Mouse (Mus musculus) liver, embryonic 14.5 days (tissue): ENCODE results near the gene Kirrel2. TPM values are rescaled to one million over a fixed set of nuclear protein-coding genes. Genes with fewer than 3 reads are reported as not detected.
A peak's percentile ranks its signal among the peaks of the same experiment; 100 is the strongest.
"Not testable (repeated sequence)": the region's sequence is repeated elsewhere in the genome, so short reads cannot be mapped to it uniquely, and the experiment has no call there.

ENCODE experiments used
- ATAC-seq: fragments of 200-750 bp; cut with Nextera tagmentation; 2 replicates; pipeline ENCODE4 v1.8.0; 2017; ENCODE audit warnings: moderate number of reproducible peaks, mild to moderate bottlenecking, moderate library complexity; ENCODE audit not compliant: insufficient read depth
- DNase-seq, 3 experiments: peaks; one replicate each; pipeline ENCODE4 v3.0.0-alpha.2; 2012 to 2013; ENCODE audit warnings: low read depth in 3 of 3, low spot score in 3 of 3
- H3K27ac ChIP-seq: fragments of 300-500 bp; sonication (generic); 2 replicates; pipeline ENCODE4 v1.5.1; 2014; ENCODE audit warnings: moderate library complexity, mild to moderate bottlenecking, control low read depth, inconsistent platforms
- H3K27me3 ChIP-seq: fragments of 300-500 bp; sonication (generic); 2 replicates; pipeline ENCODE4 v1.6.1; 2014; ENCODE audit warnings: mild to moderate bottlenecking, low read length, moderate library complexity; ENCODE audit not compliant: control insufficient read depth, insufficient read depth
- H3K36me3 ChIP-seq: fragments of 300-500 bp; sonication (generic); replicated peaks from 2 replicates; pipeline ENCODE4 v1.6.1; 2014; ENCODE audit warnings: low read depth; ENCODE audit not compliant: control insufficient read depth, insufficient read depth
- H3K4me1 ChIP-seq, 2 experiments: fragments of 200-500 bp in 1 of 2; fragments of 300-500 bp in 1 of 2; sonication (generic) in 1 of 2; replicated peaks; 2 replicates each; pipeline ENCODE4 v1.6.1; 2012 to 2014; ENCODE audit warnings: antibody characterized with exemption in 1 of 2, inconsistent platforms in 1 of 2, low read length in 1 of 2; ENCODE audit not compliant: control insufficient read depth in 2 of 2, insufficient read depth in 2 of 2
- H3K4me2 ChIP-seq: fragments of 300-500 bp; sonication (generic); 2 replicates; pipeline ENCODE4 v1.6.1; 2014; ENCODE audit warnings: low read depth, mild to moderate bottlenecking, control low read depth, moderate library complexity
- H3K4me3 ChIP-seq, 2 experiments: fragments of 200-500 bp in 1 of 2; fragments of 300-500 bp in 1 of 2; sonication (generic) in 1 of 2; 2 replicates each; pipeline ENCODE4 v1.5.1; 2012 to 2014; ENCODE audit warnings: low read depth in 2 of 2, low read length in 2 of 2, mild to moderate bottlenecking in 2 of 2, control low read depth in 1 of 2, inconsistent platforms in 1 of 2, moderate library complexity in 1 of 2; ENCODE audit not compliant: insufficient read depth in 1 of 2
- H3K9ac ChIP-seq: fragments of 300-500 bp; sonication (generic); replicated peaks from 2 replicates; pipeline ENCODE4 v1.6.1; 2014; ENCODE audit warnings: mild to moderate bottlenecking, control low read depth, moderate library complexity
- H3K9me3 ChIP-seq: fragments of 300-500 bp; sonication (generic); 2 replicates; pipeline ENCODE4 v1.6.1; 2016; ENCODE audit warnings: low read length, mixed read lengths; ENCODE audit not compliant: control insufficient read depth
- CTCF ChIP-seq: IDR thresholded peaks from 2 replicates; pipeline ENCODE4 v1.5.1; 2016; ENCODE audit warnings: antibody characterized with exemption, low read depth, control low read depth
- EP300 ChIP-seq: IDR thresholded peaks from 2 replicates; pipeline ENCODE4 v1.6.1; 2016; ENCODE audit warnings: antibody characterized with exemption, low read depth
- WGBS: fragments of 180-500 bp; shearing (Covaris S2); extraction: QIAGEN DNeasy Blood & Tissue Kit; methylation state at CpG from one replicate; pipeline ENCODE4 v1.1.7; 2014; ENCODE audit not compliant: insufficient replicate concordance; 5-methylcytosine and 5-hydroxymethylcytosine counted together
- polyA plus RNA-seq, 2 experiments: library from polyadenylated mRNA; depleted of rRNA in 1 of 2; stranded (reverse) in 1 of 2; unstranded in 1 of 2; fragments of >200 nt; fragmentation: Nextera tagmentation in 1 of 2; extraction: Ambion mirVana in 1 of 2; gene quantifications; 2 replicates each; pipeline versions ENCODE4 v1.2.1 to v1.2.3; 2012 to 2014

Gene Kirrel2
- polyA plus RNA-seq, 2 experiments: 0.10 to 0.18 TPM

DNA sequence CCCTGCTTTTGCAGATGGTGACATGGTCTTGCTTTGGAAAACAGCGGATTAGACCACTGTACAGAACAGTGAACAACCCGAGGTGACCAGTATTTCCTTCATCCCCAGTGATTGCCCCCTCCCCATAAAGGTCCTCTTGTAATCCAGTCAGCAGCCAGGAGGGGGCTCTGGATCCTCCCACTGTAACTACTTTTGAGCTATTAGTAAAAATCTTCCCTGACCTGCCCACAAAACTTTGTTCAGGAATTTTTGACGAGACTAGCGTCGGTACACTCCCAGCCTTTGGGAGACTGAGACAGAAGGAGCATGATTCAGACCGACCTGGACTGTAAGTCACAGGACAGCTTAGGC is 33.4 kb upstream of the Kirrel2 start:
- H3K4me1 ChIP-seq: no peaks in the 10 kb centered on the region
- DNase-seq (no peak), ATAC-seq (no peak)
- H3K4me3 ChIP-seq: no peak overlapping the region
- H3K27ac ChIP-seq: no peak overlapping the region
- no peak overlapping the region for H3K4me2 ChIP-seq
- WGBS: 25% methylated on average over 6 of the region's 6 CpGs
- no peaks in the 10 kb centered on the region for H3K27me3 ChIP-seq
- no peaks in the 10 kb centered on the region for H3K9me3 ChIP-seq
- no peaks in the 10 kb centered on the region for H3K36me3 ChIP-seq
- TF ChIP-seq CTCF: no peak
- TF ChIP-seq EP300: no peak
- no peak overlapping the region for H3K9ac ChIP-seq

DNA sequence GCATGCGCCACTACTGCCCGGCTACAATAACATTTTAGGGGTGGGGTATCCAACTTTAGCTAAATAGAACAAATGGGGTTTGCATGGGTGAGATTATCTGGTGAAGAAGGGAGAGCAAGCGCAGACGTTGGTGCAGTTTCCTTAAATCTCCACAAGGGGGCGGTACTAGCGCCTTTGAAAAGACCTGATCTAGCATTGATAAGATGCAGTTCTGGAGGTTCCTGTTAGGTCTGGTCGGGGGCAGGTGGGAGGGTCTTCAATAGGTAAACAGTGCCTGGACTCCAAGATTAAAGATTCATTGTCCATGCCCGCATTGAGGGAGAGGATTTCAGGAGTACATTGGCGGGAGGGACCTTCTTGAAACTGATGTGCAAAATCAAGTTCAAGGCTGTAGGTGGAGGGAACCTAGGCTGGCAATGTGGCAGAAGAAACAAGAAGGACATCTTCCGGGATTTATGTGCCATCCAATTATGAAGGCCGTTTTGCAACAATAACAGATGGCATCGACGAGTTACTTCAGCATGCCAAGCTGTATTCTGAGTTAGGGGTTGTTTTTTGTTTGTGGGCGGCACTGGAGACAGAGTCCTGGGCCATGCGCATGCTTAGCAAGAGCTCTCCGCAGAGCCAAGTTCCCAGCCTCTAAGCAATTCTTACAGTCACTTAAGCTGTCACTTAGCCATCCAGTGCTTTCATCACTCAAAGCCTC is 32.9 kb upstream of the Kirrel2 start:
- ATAC-seq (no peak), DNase-seq (peak in 2 of 3 experiments; percentile 20 to 26)
- no peak overlapping the region for H3K27ac ChIP-seq
- TF ChIP-seq EP300 (no peak), CTCF (peak; percentile 82)
- no peaks in the 10 kb centered on the region for H3K4me1 ChIP-seq
- no peak overlapping the region for H3K4me3 ChIP-seq
- H3K36me3 ChIP-seq: no peaks in the 10 kb centered on the region
- H3K9ac ChIP-seq: no peak overlapping the region
- H3K4me2 ChIP-seq: no peak overlapping the region
- H3K27me3 ChIP-seq: no peaks in the 10 kb centered on the region
- H3K9me3 ChIP-seq: no peaks in the 10 kb centered on the region
- WGBS: 27% methylated on average over 16 of the region's 16 CpGs

DNA sequence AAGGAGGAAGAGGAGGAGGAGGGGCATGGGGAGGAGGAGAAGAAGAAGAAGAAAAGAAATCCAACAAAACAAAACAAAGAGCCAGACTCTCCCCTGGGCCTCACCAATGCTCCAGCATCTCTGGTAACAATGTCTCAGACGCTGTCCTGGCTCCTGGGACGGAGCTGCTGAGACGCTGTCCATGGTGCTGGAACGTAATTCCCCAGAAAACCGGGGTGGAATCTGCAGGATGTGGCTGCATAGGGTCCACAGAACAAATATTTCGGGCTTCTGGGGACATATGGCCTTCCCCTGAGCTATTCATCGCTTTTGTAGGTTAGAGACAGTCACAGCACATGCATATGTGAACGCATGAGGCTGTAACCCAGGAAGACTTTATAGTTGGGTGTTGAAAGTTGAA is 26.8 kb upstream of the Kirrel2 start:
- no peak overlapping the region for H3K27ac ChIP-seq
- H3K36me3 ChIP-seq: no peaks in the 10 kb centered on the region
- 12% methylated on average over 8 of the region's 8 CpGs for WGBS
- H3K4me3 ChIP-seq: no peak overlapping the region
- no peaks in the 10 kb centered on the region for H3K27me3 ChIP-seq
- no peak overlapping the region for H3K9ac ChIP-seq
- no peak for TF ChIP-seq EP300
- TF ChIP-seq CTCF: no peak
- no peaks in the 10 kb centered on the region for H3K9me3 ChIP-seq
- DNase-seq (no peak), ATAC-seq (no peak)
- no peaks in the 10 kb centered on the region for H3K4me1 ChIP-seq
- no peak overlapping the region for H3K4me2 ChIP-seq

DNA sequence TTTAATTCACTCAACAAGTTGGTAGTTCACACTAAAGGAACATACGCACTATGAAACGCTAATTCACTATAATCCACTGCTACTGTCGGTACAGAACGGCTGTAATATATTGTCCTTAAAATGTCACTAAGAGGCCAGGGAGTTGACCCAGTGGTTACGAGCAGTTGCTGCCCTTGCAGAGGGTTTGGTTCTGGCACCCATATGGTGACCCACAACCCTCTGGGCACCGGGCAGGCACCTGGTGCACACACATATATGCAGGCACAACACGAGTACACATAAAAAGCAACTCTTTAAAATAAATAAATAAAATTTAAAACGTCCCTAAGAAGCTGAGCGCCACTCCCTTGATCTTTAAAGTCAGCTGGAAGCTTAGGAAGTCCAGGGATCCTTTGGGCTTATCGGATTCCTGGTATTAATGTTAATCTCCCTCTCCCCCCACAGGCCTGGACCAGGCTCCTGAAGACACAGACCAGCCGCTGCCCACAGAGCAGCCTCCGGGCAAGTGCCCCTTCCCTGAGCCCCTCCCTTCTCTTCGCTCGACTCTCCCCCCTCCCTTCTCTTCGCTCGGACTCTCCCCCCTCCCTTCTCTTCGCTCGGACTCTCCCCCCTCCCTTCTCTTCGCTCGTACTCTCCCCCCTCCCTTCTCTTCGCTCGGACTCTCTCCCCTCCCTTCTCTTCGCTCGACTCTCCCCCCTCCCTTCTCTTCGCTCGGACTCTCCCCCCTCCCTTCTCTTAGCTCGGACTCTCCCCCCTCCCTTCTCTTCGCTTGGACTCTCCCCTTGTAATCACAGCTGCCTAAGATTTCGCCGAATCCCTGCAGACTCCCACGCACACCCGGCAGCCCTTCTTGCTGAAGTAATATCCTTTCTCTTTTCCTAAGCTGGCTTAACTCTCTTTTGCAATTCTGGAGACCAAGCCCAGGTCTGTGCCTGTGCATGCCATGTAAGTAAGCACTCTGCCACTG is 20.2 kb upstream of the Kirrel2 start:
- Histone ChIP-seq H3K4me1 (no peaks in the 10 kb centered on the region; a peak in 1 of 4 replicates), H3K27me3 (no peaks in the 10 kb centered on the region), H3K4me2 (peak overlapping the region; percentile 23; the same call in 1 of the 2 replicates), H3K27ac (no peak overlapping the region), H3K4me3 (peak overlapping the region in 1 of 2 experiments; percentile 40; a peak in 2 of 4 replicates), H3K9ac (no peak overlapping the region), H3K36me3 (no peaks in the 10 kb centered on the region), H3K9me3 (no peaks in the 10 kb centered on the region)
- WGBS: 12% methylated on average over 32 of the region's 32 CpGs
- TF ChIP-seq CTCF (no peak), EP300 (no peak)
- ATAC-seq: no peak
- no peak for DNase-seq

DNA sequence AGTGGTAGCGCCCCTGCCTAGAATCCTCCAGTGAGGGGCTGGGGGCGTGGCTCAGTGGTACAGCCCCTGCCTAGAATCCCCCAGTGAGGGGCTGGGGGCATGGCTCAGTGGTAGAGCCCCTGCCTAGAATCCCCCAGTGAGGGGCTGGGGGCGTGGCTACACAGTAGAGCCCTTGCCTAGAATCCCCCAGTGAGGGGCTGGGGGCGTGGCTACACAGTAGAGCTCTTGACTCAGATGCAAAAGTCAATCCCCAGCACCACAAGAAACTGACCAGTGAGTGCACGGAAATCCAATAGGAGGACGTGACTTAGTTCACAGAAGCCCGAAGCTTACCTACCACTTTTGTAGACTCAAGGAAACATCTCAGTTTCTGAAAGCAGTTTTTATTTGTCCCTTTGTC is 18.6 kb upstream of the Kirrel2 start:
- H3K27me3 ChIP-seq, H3K4me3 ChIP-seq, ATAC-seq, H3K9ac ChIP-seq, H3K9me3 ChIP-seq, DNase-seq, H3K36me3 ChIP-seq, H3K27ac ChIP-seq, H3K4me2 ChIP-seq, H3K4me1 ChIP-seq: not testable (repeated sequence)
- WGBS: 58% methylated on average over 7 of the region's 7 CpGs
